Mouse (Mus musculus) Patski (cell line): Measurements from ENCODE around the gene Kdm6b. TPM values are rescaled to one million over a fixed set of nuclear protein-coding genes. Genes with fewer than 3 reads are reported as not detected.

ENCODE experiments used
- ATAC-seq: fragments of 100-300 bp; one replicate; pipeline ENCODE4 v1.8.0; 2021
- CTCF ChIA-PET: fragments of 350-600 bp; sonication (Branson Sonifier 250); formaldehyde crosslinking; loops from one replicate; lab custom pipeline; 2022; ENCODE audit warnings: inconsistent platforms; lab: Charles Lee
- POLR2A ChIA-PET: fragments of 350-600 bp; sonication (Branson Sonifier 250); formaldehyde crosslinking; loops from one replicate; lab custom pipeline; 2022; ENCODE audit warnings: antibody characterized with exemption, inconsistent platforms; lab: Charles Lee
- DNase-seq: peaks from one replicate; pipeline ENCODE4 v3.0.0-alpha.2; 2011; ENCODE audit warnings: low read depth, low spot score
- H3K27me3 ChIP-seq: fragments of 371-371 bp; one replicate; pipeline ENCODE4 v1.5.1; 2021
- CTCF ChIP-seq: fragments of 100-300 bp; IDR thresholded peaks from one replicate; pipeline ENCODE4 v1.5.1; 2021
- in situ Hi-C: fragments of 300-500 bp; cut with MboI; formaldehyde crosslinking; loops from 3 replicates; pipeline ENCODE4 v1.11.1; 2018; ENCODE audit warnings: low pct_unique_long_range_greater_than_20kb, mixed read lengths
- polyA plus RNA-seq: library from polyadenylated mRNA; unstranded; gene quantifications from one replicate; pipeline ENCODE4 v1.2.3, GENCODE M21; 2021

Gene Kdm6b
- polyA plus RNA-seq, 1 experiment from 2014 or later: 26.6 TPM

GRCm38 (mm10) chr11:69415327-69415667, 1.8 kb upstream of the Kdm6b start:
- ATAC-seq (peak; percentile 24), DNase-seq (no peak)
- in situ Hi-C loops: loop anchor here (25.0 kb wide), 1 partner anchor 572 kb away; the partner anchor contains the start of genes Ctdnep1, Elp5, Gabarap and Phf23
- POLR2A ChIA-PET: interaction anchor here (0.8 to 0.9 kb wide), 2 partner anchors 18 to 20 kb away, joined by 4 read pairs; partner anchors contain the start of genes Cyb5d1 and Naa38
- no peak for TF ChIP-seq CTCF
- no peaks in the 10 kb centered on the region for H3K27me3 ChIP-seq
- CTCF ChIA-PET: no interaction called here

GRCm38 (mm10) chr11:69414421-69415326, 1.2 kb upstream of the Kdm6b start:
- no peak for ATAC-seq
- POLR2A ChIA-PET: interaction anchor here (0.5 to 0.9 kb wide), 3 partner anchors 12 to 19 kb away, joined by 3 to 4 read pairs (median 4); partner anchors contain the start of genes Cyb5d1 and Naa38
- CTCF ChIA-PET: interaction anchor here (0.9 kb wide), 1 partner anchor 21 kb away, joined by 3 read pairs; no protein-coding TSS in a partner anchor
- no peak for TF ChIP-seq CTCF
- in situ Hi-C loops: loop anchor here (5.0 to 25.0 kb wide), 3 partner anchors 258 to 573 kb away; partner anchors contain the start of genes Ctdnep1, Eif4a1, Elp5 and Gabarap
- no peaks in the 10 kb centered on the region for H3K27me3 ChIP-seq
- DNase-seq: no peak

GRCm38 (mm10) chr11:69412548-69412947, 927 bp downstream of the Kdm6b start:
- in situ Hi-C loops: loop anchor here (5.0 to 25.0 kb wide), 3 partner anchors 260 to 575 kb away; partner anchors contain the start of genes Ctdnep1, Eif4a1, Elp5 and Gabarap
- ChIA-PET CTCF (no interaction called here), POLR2A (no interaction called here)
- DNase-seq (no peak), ATAC-seq (no peak)
- no peak for TF ChIP-seq CTCF
- no peaks in the 10 kb centered on the region for H3K27me3 ChIP-seq

- H3K27me3 ChIP-seq: no peaks in the 10 kb centered on the region
- no peak for TF ChIP-seq CTCF
- ChIA-PET CTCF (interaction anchor here (1.0 to 2.5 kb wide), 2 partner anchors 8 to 142 kb away, joined by 4 to 9 read pairs; no protein-coding TSS in a partner anchor), POLR2A (interaction anchor here (0.7 to 1.4 kb wide), 3 partner anchors 35 to 151 kb away, joined by 3 to 4 read pairs (median 3); no protein-coding TSS in a partner anchor)
- ATAC-seq (no peak), DNase-seq (no peak)
- in situ Hi-C loops: loop anchor here (5.0 to 25.0 kb wide), 3 partner anchors 261 to 576 kb away; partner anchors contain the start of genes Ctdnep1, Eif4a1, Elp5 and Gabarap
Measured at GRCm38 (mm10) chr11:69411538-69412203, 1.8 kb downstream of the Kdm6b start.

- in situ Hi-C loops: loop anchor here (5.0 to 25.0 kb wide), 3 partner anchors 261 to 576 kb away; partner anchors contain the start of genes Ctdnep1, Eif4a1, Elp5 and Gabarap
- TF ChIP-seq CTCF: no peak
- DNase-seq (no peak), ATAC-seq (no peak)
- ChIA-PET POLR2A (interaction anchor here (1.4 kb wide), 1 partner anchor 42 kb away, joined by 3 read pairs; no protein-coding TSS in a partner anchor), CTCF (interaction anchor here (1.0 to 2.5 kb wide), 2 partner anchors 8 to 142 kb away, joined by 4 to 9 read pairs; no protein-coding TSS in a partner anchor)
- no peaks in the 10 kb centered on the region for H3K27me3 ChIP-seq
Measured at GRCm38 (mm10) chr11:69411073-69411535, 2.4 kb downstream of the Kdm6b start.

GRCm38 (mm10) chr11:69410310-69411072, 3.0 kb downstream of the Kdm6b start:
- TF ChIP-seq CTCF: no peak
- no peaks in the 10 kb centered on the region for H3K27me3 ChIP-seq
- POLR2A ChIA-PET: interaction anchor here (0.6 to 3.4 kb wide), 6 partner anchors 8 to 129 kb away, joined by 3 to 34 read pairs (median 4); partner anchors contain the start of genes Cyb5d1 and Naa38
- ATAC-seq: no peak
- no peak for DNase-seq
- CTCF ChIA-PET: interaction anchor here (1.0 to 2.5 kb wide), 2 partner anchors 9 to 141 kb away, joined by 4 to 9 read pairs; no protein-coding TSS in a partner anchor
- in situ Hi-C loops: loop anchor here (5.0 to 25.0 kb wide), 3 partner anchors 262 to 577 kb away; partner anchors contain the start of genes Ctdnep1, Eif4a1, Elp5 and Gabarap

- ATAC-seq (no peak), DNase-seq (no peak)
- ChIA-PET CTCF (interaction anchor here (2.5 kb wide), 1 partner anchor 9 kb away, joined by 9 read pairs; no protein-coding TSS in a partner anchor), POLR2A (interaction anchor here (0.6 to 3.4 kb wide), 7 partner anchors 8 to 346 kb away, joined by 3 to 34 read pairs (median 5); partner anchors contain the start of genes Cyb5d1 and Naa38)
- no peaks in the 10 kb centered on the region for H3K27me3 ChIP-seq
- in situ Hi-C loops: loop anchor here (5.0 to 25.0 kb wide), 3 partner anchors 262 to 577 kb away; partner anchors contain the start of genes Ctdnep1, Eif4a1, Elp5 and Gabarap
- TF ChIP-seq CTCF: no peak
Measured at GRCm38 (mm10) chr11:69410045-69410309, 3.5 kb downstream of the Kdm6b start.

GRCm38 (mm10) chr11:69409378-69410044, 4.0 kb downstream of the Kdm6b start:
- H3K27me3 ChIP-seq: no peaks in the 10 kb centered on the region
- no peak for DNase-seq
- ChIA-PET POLR2A (interaction anchor here (0.6 to 3.4 kb wide), 7 partner anchors 9 to 346 kb away, joined by 3 to 34 read pairs (median 5); partner anchors contain the start of genes Cyb5d1 and Naa38), CTCF (interaction anchor here (2.5 kb wide), 1 partner anchor 10 kb away, joined by 9 read pairs; no protein-coding TSS in a partner anchor)
- in situ Hi-C loops: loop anchor here (5.0 to 25.0 kb wide), 3 partner anchors 263 to 578 kb away; partner anchors contain the start of genes Ctdnep1, Eif4a1, Elp5 and Gabarap
- no peak for TF ChIP-seq CTCF
- ATAC-seq: peak; percentile 11
